Mouse (Mus musculus) embryo, embryonic 10 days (tissue): ENCODE results near the gene Ms4a4c.
"Not testable (repeated sequence)": the region's sequence is repeated elsewhere in the genome, so short reads cannot be mapped to it uniquely, and the experiment has no call there.

ENCODE experiments used
- DNase-seq: peaks from one replicate; pipeline ENCODE4 v3.0.0-alpha.2; 2015; ENCODE audit warnings: low spot score

Ms4a4c gene

GRCm38 (mm10) chr19:11404527-11404926 is at the start of gene Ms4a4c:
TSS of gene Ms4a4c (plus strand) at chr19:11404770.
- DNase-seq: no peak

GRCm38 (mm10) chr19:11355730-11356129 is 48.8 kb upstream of the Ms4a4c start:
- no peak for DNase-seq

- no peak for DNase-seq
Measured at GRCm38 (mm10) chr19:11360106-11360505, 44.5 kb upstream of the Ms4a4c start.

GRCm38 (mm10) chr19:11362002-11362401 is 42.6 kb upstream of the Ms4a4c start:
- no peak for DNase-seq

GRCm38 (mm10) chr19:11368310-11368709 is 36.3 kb upstream of the Ms4a4c start:
- DNase-seq: no peak

- DNase-seq: no peak
Measured at GRCm38 (mm10) chr19:11371181-11371580, 33.4 kb upstream of the Ms4a4c start.

GRCm38 (mm10) chr19:11375273-11375672 is 29.3 kb upstream of the Ms4a4c start, which contains the start of gene Ms4a4a:
TSS of gene Ms4a4a (plus strand) at chr19:11375523.
- DNase-seq: no peak

- no peak for DNase-seq
Measured at GRCm38 (mm10) chr19:11376399-11376798, 28.2 kb upstream of the Ms4a4c start.

- no peak for DNase-seq
Measured at GRCm38 (mm10) chr19:11387109-11387508, 17.5 kb upstream of the Ms4a4c start.

- no peak for DNase-seq
Measured at GRCm38 (mm10) chr19:11387685-11388084, 16.9 kb upstream of the Ms4a4c start.

- no peak for DNase-seq
Measured at GRCm38 (mm10) chr19:11388949-11389348, 15.6 kb upstream of the Ms4a4c start.

- no peak for DNase-seq
Measured at GRCm38 (mm10) chr19:11395769-11396168, 8.8 kb upstream of the Ms4a4c start.

GRCm38 (mm10) chr19:11407428-11407827 is 2.9 kb downstream of the Ms4a4c start:
- no peak for DNase-seq

- DNase-seq: no peak
Measured at GRCm38 (mm10) chr19:11408591-11408990, 4.0 kb downstream of the Ms4a4c start.

- DNase-seq: no peak
Measured at GRCm38 (mm10) chr19:11411640-11412039, 7.1 kb downstream of the Ms4a4c start.

GRCm38 (mm10) chr19:11414084-11414483 is 9.5 kb downstream of the Ms4a4c start:
- no peak for DNase-seq

- DNase-seq: no peak
Measured at GRCm38 (mm10) chr19:11415581-11415980, 11.0 kb downstream of the Ms4a4c start.

GRCm38 (mm10) chr19:11418865-11419264 is 14.3 kb downstream of the Ms4a4c start:
- DNase-seq: not testable (repeated sequence)

- DNase-seq: not testable (repeated sequence)
Measured at GRCm38 (mm10) chr19:11431209-11431608, 26.6 kb downstream of the Ms4a4c start.

GRCm38 (mm10) chr19:11435058-11435834 is 30.7 kb downstream of the Ms4a4c start:
- DNase-seq: no peak

GRCm38 (mm10) chr19:11443338-11443737 is 38.8 kb downstream of the Ms4a4c start, which contains the start of gene Ms4a4b:
TSS of gene Ms4a4b (plus strand) at chr19:11443553.
- DNase-seq: no peak

- no peak for DNase-seq
Measured at GRCm38 (mm10) chr19:11443964-11444363, 39.4 kb downstream of the Ms4a4c start.

- DNase-seq: no peak
Measured at GRCm38 (mm10) chr19:11447238-11447637, 42.7 kb downstream of the Ms4a4c start.

- not testable (repeated sequence) for DNase-seq
Measured at GRCm38 (mm10) chr19:11459041-11459440, 54.5 kb downstream of the Ms4a4c start.
